Mouse (Mus musculus) myocyte (in vitro differentiated cells): ENCODE measurements at regions not wholly inside any gene's neighbourhood (a gene's known extent, or its start where the extent isn't known, plus 50 kb on each side); places are given as distances from the start of the nearest gene placed in this dataset.

ENCODE experiments used
- CEBPB ChIP-seq: IDR thresholded peaks from 2 replicates; pipeline ENCODE4 v1.6.1; 2011; ENCODE audit warnings: mild to moderate bottlenecking, moderate library complexity; ENCODE audit not compliant: poor library complexity, insufficient read depth, severe bottlenecking
- E2F4 ChIP-seq: IDR thresholded peaks from one replicate; pipeline ENCODE4 v1.6.1; 2011; ENCODE audit warnings: mild to moderate bottlenecking, control low read depth, moderate library complexity; ENCODE audit not compliant: insufficient read depth
- MAX ChIP-seq: IDR thresholded peaks from one replicate; pipeline ENCODE4 v1.6.1; 2011; ENCODE audit warnings: low read depth, mild to moderate bottlenecking, control low read depth
- MYOD1 ChIP-seq, 3 experiments: IDR thresholded peaks; one replicate each; pipeline ENCODE4 v1.6.1; 2011; ENCODE audit warnings: control low read depth in 2 of 3, low read depth in 2 of 3, mild to moderate bottlenecking in 2 of 3, moderate library complexity in 1 of 3; ENCODE audit not compliant: insufficient read length in 2 of 3, control insufficient read depth in 1 of 3
- MYOG ChIP-seq, 3 experiments: IDR thresholded peaks; one replicate each; pipeline ENCODE4 v1.6.1; 2011; ENCODE audit warnings: control low read depth in 2 of 3, low read depth in 2 of 3, mild to moderate bottlenecking in 2 of 3; ENCODE audit not compliant: insufficient read length in 2 of 3, control insufficient read depth in 1 of 3, insufficient read depth in 1 of 3
- POLR2A ChIP-seq: IDR thresholded peaks from one replicate; pipeline ENCODE4 v1.6.1; 2011; ENCODE audit warnings: low read depth, mild to moderate bottlenecking, control low read depth, moderate library complexity; ENCODE audit not compliant: insufficient read length
- POLR2AphosphoS2 ChIP-seq: IDR thresholded peaks from one replicate; pipeline ENCODE4 v1.6.1; 2011; ENCODE audit warnings: low read depth, control low read depth; ENCODE audit not compliant: insufficient read length
- SRF ChIP-seq: IDR thresholded peaks from one replicate; pipeline ENCODE4 v1.6.1; 2011; ENCODE audit warnings: low read depth; ENCODE audit not compliant: control insufficient read depth, insufficient read length
- TCF12 ChIP-seq: IDR thresholded peaks from one replicate; pipeline ENCODE4 v1.6.1; 2011; ENCODE audit warnings: mild to moderate bottlenecking, control low read depth; ENCODE audit not compliant: poor library complexity, insufficient read depth, severe bottlenecking
- TCF3 ChIP-seq: IDR thresholded peaks from one replicate; pipeline ENCODE4 v1.6.1; 2011; ENCODE audit warnings: low read depth, control low read depth; ENCODE audit not compliant: insufficient read length
- USF1 ChIP-seq: IDR thresholded peaks from one replicate; pipeline ENCODE4 v1.6.1; 2011; ENCODE audit warnings: low read depth, mild to moderate bottlenecking, control low read depth, moderate library complexity

GRCm38 (mm10) chr8:87314570-87314969, 157.8 kb downstream of the Cbln1 start:
- TF ChIP-seq POLR2AphosphoS2 (no peak), MAX (no peak), POLR2A (no peak), SRF (no peak), CEBPB (no peak), USF1 (no peak), TCF12 (no peak), E2F4 (no peak), MYOG (IDR thresholded peaks at IDR 0.05; ENCODE audit: control insufficient read depth in 1 of 3, insufficient read depth in 1 of 3, insufficient read length in 2 of 3, low read depth in 2 of 3) (no peak), MYOD1 (IDR thresholded peaks at IDR 0.05; ENCODE audit: control insufficient read depth in 1 of 3, insufficient read length in 2 of 3, low read depth in 2 of 3) (no peak), TCF3 (no peak)
